Mouse (Mus musculus) heart, embryonic 14.5 days (tissue): ENCODE results near the gene Wtap. TPM values are rescaled to one million over a fixed set of nuclear protein-coding genes. Genes with fewer than 3 reads are reported as not detected.
"Not testable (repeated sequence)": the region's sequence is repeated elsewhere in the genome, so short reads cannot be mapped to it uniquely, and the experiment has no call there.

Source experiments
- ATAC-seq: fragments of 200-750 bp; cut with Nextera tagmentation; 2 replicates; pipeline ENCODE4 v1.8.0; 2017; ENCODE audit warnings: low read depth, moderate TSS enrichment; ENCODE audit not compliant: insufficient number of reproducible peaks, insufficient read depth, low FRiP score
- H3K27ac ChIP-seq, 2 experiments: fragments of 200-500 bp in 1 of 2; fragments of 300-500 bp in 1 of 2; sonication (generic) in 1 of 2; replicated peaks in 1 of 2; 2 replicates each; pipeline ENCODE4 v1.5.1; 2012 to 2014; ENCODE audit warnings: low read depth in 2 of 2, low read length in 2 of 2, control low read depth in 1 of 2, mild to moderate bottlenecking in 1 of 2, mixed read lengths in 1 of 2; ENCODE audit not compliant: control insufficient read depth in 1 of 2, insufficient read depth in 1 of 2
- H3K27me3 ChIP-seq: fragments of 300-500 bp; sonication (generic); 2 replicates; pipeline ENCODE4 v1.6.1; 2014; ENCODE audit warnings: mild to moderate bottlenecking, low read length, control low read depth; ENCODE audit not compliant: control insufficient read depth, insufficient read depth
- H3K36me3 ChIP-seq: fragments of 300-500 bp; sonication (generic); 2 replicates; pipeline ENCODE4 v1.6.1; 2014; ENCODE audit warnings: mild to moderate bottlenecking, control low read depth, low read length, mixed read lengths; ENCODE audit not compliant: control insufficient read depth, insufficient read depth
- H3K4me1 ChIP-seq, 2 experiments: fragments of 200-500 bp in 1 of 2; fragments of 300-500 bp in 1 of 2; sonication (generic) in 1 of 2; 2 replicates each; pipeline ENCODE4 v1.6.1; 2012 to 2014; ENCODE audit warnings: low read length in 2 of 2, control low read depth in 1 of 2, mixed read lengths in 1 of 2; ENCODE audit not compliant: control insufficient read depth in 2 of 2, insufficient read depth in 2 of 2
- H3K4me2 ChIP-seq: fragments of 300-500 bp; sonication (generic); 2 replicates; pipeline ENCODE4 v1.6.1; 2014; ENCODE audit warnings: mild to moderate bottlenecking, low read length
- H3K4me3 ChIP-seq, 2 experiments: fragments of 200-500 bp in 1 of 2; fragments of 300-500 bp in 1 of 2; sonication (generic) in 1 of 2; 2 replicates each; pipeline ENCODE4 v1.5.1; 2012 to 2014; ENCODE audit warnings: low read length in 2 of 2, mild to moderate bottlenecking in 2 of 2, control low read depth in 1 of 2, low read depth in 1 of 2, moderate library complexity in 1 of 2; ENCODE audit not compliant: control insufficient read depth in 1 of 2, insufficient read depth in 1 of 2
- H3K9ac ChIP-seq: fragments of 300-500 bp; sonication (generic); 2 replicates; pipeline ENCODE4 v1.6.1; 2014; ENCODE audit warnings: mild to moderate bottlenecking, low read length
- H3K9me3 ChIP-seq: fragments of 300-500 bp; sonication (generic); 2 replicates; pipeline ENCODE4 v1.6.1; 2016; ENCODE audit warnings: low read length, control low read depth; ENCODE audit not compliant: control insufficient read depth
- WGBS: fragments of 180-500 bp; shearing (Covaris S2); extraction: QIAGEN DNeasy Blood & Tissue Kit; methylation state at CpG from one replicate; pipeline ENCODE4 v1.1.7; 2014; 5-methylcytosine and 5-hydroxymethylcytosine counted together
- polyA plus RNA-seq: library from polyadenylated mRNA; unstranded; fragments of >200 nt; fragmentation: Nextera tagmentation; extraction: Ambion mirVana; gene quantifications from 2 replicates; pipeline ENCODE4 v1.2.1, GENCODE M21; 2014

Gene Wtap
- polyA plus RNA-seq, 1 experiment from 2014 or later: 85.7 TPM

DNA sequence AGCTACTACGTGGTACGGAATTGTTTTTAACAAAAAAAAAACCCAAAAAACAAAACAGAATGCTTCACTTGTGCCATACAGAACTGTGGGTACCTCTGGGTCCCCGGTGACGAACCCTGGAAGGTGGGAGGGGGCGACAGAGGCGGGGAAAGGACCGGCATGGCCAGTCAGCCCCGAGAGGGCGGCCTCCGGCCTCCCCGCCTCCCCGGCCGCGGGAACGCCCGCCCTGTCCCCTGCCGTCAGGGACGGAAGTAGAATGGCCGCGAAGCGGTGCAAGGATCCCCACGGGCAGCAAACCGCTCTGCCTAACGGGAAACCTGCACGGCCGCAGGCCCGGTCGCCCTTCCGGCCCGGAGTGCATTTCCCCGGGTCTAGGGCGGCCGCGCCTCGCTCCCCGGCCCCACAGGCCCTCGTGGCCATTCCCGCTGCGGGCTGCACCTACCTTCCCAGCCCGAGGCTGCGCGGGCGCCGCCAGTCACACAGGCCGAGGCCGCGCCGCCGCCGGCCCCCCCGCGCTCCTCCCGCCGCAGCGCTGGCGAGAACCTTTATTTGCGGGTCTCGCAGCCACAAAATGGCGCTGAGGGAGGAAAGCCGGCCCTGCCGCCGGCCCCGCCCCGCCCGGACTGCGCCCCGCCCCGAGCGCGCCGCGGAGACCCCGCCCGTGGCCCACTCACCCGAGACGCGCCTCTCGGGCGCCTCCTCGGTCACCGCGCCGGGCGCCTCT is 2.2 kb downstream of the Wtap start:
- H3K36me3 ChIP-seq: peaks cover 11% of the 10 kb centered on the region; the same call in 1 of the 2 replicates
- H3K27me3 ChIP-seq: no peaks in the 10 kb centered on the region
- H3K27ac ChIP-seq: peak overlapping the region; percentile 94 to 99
- peak overlapping the region; percentile 99 for H3K9ac ChIP-seq
- no peaks in the 10 kb centered on the region for H3K9me3 ChIP-seq
- peak overlapping the region; percentile 93 to 96 for H3K4me3 ChIP-seq
- under 1% methylated on average over 76 of the region's 84 CpGs for WGBS
- peaks cover 3 to 13% of the 10 kb centered on the region in 2 experiments; a peak in 3 of 4 replicates for H3K4me1 ChIP-seq
- peak overlapping the region; percentile 91 for H3K4me2 ChIP-seq
- ATAC-seq: peak; percentile 96

DNA sequence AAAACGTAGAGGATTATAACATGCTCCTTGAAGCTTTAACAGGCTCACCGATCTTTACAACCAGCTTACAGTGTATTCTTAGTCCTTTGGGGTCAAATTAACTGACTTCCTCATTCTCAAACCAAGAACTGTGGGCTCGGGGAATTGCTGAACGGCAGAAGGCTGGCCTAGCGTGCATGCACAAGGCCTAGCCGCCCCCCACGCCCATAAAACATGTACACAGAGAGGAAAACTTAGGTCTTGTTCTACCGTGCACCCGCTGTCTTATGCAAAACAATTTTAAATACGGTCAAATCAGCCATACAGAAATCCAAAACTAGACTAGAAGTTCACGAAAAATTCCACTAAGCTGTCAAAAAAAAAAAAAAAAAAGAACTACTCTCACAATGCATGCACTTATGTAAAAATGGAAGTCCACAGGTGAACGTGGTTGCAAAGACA is 2.8 kb downstream of the Wtap start:
- H3K27me3 ChIP-seq: no peaks in the 10 kb centered on the region
- 2% methylated on average over 12 of the region's 12 CpGs for WGBS
- H3K36me3 ChIP-seq: peaks cover 11% of the 10 kb centered on the region; the same call in 1 of the 2 replicates
- H3K9me3 ChIP-seq: no peaks in the 10 kb centered on the region
- peak overlapping the region; percentile 19 to 99; a peak in 2 of 4 replicates for H3K27ac ChIP-seq
- H3K4me2 ChIP-seq: peak overlapping the region; percentile 91
- H3K4me1 ChIP-seq: peaks cover 3 to 13% of the 10 kb centered on the region in 2 experiments; a peak in 3 of 4 replicates
- ATAC-seq: no peak
- peak overlapping the region; percentile 93 to 96 for H3K4me3 ChIP-seq
- H3K9ac ChIP-seq: peak overlapping the region; percentile 99

DNA sequence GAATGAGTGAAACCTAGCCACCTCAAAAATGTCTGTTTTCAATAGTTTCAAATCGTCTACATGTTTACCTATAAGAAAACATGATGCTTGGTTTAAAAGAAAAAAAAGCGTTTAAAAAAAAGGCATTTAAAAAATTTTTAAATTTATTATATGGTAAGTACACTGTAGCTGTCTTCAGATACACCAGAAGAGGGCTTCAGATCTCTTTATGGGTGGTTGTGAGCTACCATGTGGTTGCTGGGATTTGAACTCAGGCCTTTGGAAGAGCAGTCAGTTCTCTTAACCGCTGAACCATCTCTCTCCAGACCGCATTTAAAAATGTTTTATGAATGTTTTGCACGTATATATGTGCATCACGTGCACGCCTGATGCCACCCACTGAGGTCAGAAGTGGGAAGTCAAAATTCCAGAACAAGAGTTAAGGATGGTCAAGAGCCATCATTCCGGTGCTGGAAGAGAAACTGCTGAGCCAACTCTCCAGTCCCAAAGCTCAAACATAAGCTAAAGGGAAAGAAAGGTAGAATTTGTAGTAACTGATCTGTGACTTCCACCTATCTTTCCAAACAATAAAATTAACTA is 3.3 kb downstream of the Wtap start:
- no peaks in the 10 kb centered on the region for H3K27me3 ChIP-seq
- peaks cover 11% of the 10 kb centered on the region for H3K36me3 ChIP-seq
- H3K4me1 ChIP-seq: peaks cover 3 to 13% of the 10 kb centered on the region in 2 experiments; a peak in 3 of 4 replicates
- 50% methylated on average over 8 of the region's 8 CpGs for WGBS
- peak overlapping the region; percentile 99 for H3K9ac ChIP-seq
- ATAC-seq: no peak
- peak overlapping the region; percentile 91 for H3K4me2 ChIP-seq
- no peaks in the 10 kb centered on the region for H3K9me3 ChIP-seq
- H3K4me3 ChIP-seq: peak overlapping the region; percentile 93 to 96
- peak overlapping the region in 1 of 2 experiments; percentile 99; a peak in 2 of 4 replicates for H3K27ac ChIP-seq

DNA sequence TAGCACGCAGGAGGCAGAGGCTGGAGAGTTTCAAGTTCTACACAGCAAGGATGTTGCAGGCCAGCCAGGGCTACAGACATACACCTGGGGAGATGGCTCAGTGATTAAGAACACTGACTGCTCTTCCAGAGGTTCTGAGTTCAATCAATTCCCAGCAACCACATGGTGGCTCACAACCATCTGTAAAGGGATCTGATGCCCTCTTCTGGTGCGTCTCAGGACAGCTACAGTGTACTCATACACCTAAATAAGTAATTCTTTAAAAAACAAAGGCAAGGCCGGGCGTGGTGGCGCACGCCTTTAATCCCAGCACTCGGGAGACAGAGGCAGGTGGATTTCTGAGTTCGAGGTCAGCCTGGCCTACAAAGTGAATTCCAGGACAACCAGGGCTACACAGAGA is 5.9 kb downstream of the Wtap start:
- peaks cover 34% of the 10 kb centered on the region for H3K36me3 ChIP-seq
- not testable (repeated sequence) for H3K27ac ChIP-seq, H3K4me2 ChIP-seq, H3K27me3 ChIP-seq, H3K4me3 ChIP-seq, ATAC-seq, H3K9me3 ChIP-seq, H3K9ac ChIP-seq, H3K4me1 ChIP-seq
- WGBS: 94% methylated on average over 8 of the region's 8 CpGs

DNA sequence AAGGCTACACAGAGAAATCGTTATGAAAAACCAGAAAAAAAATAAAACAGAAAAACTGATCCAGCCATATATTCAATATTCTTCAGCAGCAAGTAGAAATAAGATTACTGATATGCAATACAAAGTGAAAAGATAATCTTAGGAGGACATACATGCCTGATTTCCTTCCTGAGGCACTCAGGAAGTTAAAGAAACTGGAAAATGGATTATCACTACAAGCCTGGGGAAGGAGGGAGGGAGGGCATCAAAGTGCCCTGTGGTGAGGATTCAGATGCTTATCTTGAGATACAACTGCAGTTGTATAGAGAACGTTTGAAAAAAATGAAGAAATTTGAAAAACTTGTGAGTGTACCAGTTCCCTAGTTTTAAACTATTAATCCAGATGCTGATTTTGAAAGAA is 10.0 kb downstream of the Wtap start:
- Histone ChIP-seq H3K27ac (no peak overlapping the region), H3K36me3 (peaks cover 74% of the 10 kb centered on the region), H3K27me3 (no peaks in the 10 kb centered on the region), H3K4me1 (no peaks in the 10 kb centered on the region), H3K4me3 (no peak overlapping the region), H3K9me3 (no peaks in the 10 kb centered on the region), H3K9ac (no peak overlapping the region), H3K4me2 (no peak overlapping the region)
- ATAC-seq: no peak
- 64% methylated on average over 2 of the region's 2 CpGs for WGBS

DNA sequence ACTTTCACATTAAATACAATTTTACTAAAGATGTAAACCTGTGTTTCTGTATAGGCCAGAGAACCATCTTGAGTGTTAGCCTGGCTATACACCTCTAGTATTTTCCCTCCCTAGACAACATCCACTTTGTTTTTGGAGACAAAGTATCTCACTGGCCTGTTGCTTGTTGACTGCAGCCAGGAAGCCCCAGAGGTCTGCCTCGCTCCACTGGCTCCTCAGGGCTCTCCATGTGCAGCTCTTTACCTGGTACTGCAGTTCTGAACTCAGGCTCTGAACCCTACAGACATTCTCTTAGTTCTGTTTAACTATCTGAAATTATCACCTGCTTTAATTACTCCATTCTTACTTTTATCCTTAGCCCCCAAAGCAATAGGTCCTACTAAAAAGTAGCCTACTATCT is 15.4 kb downstream of the Wtap start:
- Histone ChIP-seq H3K27ac (no peak overlapping the region), H3K4me3 (no peak overlapping the region), H3K36me3 (peaks cover 84% of the 10 kb centered on the region), H3K9me3 (no peaks in the 10 kb centered on the region), H3K4me2 (no peak overlapping the region), H3K27me3 (no peaks in the 10 kb centered on the region), H3K9ac (no peak overlapping the region), H3K4me1 (no peaks in the 10 kb centered on the region)
- no peak for ATAC-seq
- 90% methylated on average over 1 of the region's 1 CpGs for WGBS

DNA sequence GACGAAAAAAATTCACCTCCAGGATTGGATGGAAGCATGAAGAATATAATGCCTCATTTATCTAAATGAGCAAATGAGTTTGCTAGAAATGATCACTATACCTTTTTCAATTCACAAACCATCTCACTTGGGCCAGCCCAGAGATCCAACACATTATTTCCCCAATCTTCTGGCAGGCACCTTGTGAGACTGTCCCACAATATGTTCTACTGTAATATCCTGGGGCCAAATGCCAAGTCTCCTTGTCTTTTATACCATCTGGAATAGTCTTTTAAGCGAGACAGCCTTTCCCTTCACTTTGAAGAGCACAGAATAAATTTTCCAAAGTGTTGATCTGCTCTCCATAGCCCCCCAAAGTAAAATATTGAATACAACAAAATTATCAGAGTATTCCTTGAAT is 20.1 kb downstream of the Wtap start:
- no peak overlapping the region for H3K27ac ChIP-seq
- no peak overlapping the region for H3K4me3 ChIP-seq
- ATAC-seq: no peak
- no peaks in the 10 kb centered on the region for H3K4me1 ChIP-seq
- no peak overlapping the region for H3K4me2 ChIP-seq
- H3K9ac ChIP-seq: no peak overlapping the region
- H3K27me3 ChIP-seq: no peaks in the 10 kb centered on the region
- 89% methylated on average over 2 of the region's 2 CpGs for WGBS
- H3K36me3 ChIP-seq: peaks cover 79% of the 10 kb centered on the region
- H3K9me3 ChIP-seq: no peaks in the 10 kb centered on the region
